Mouse (Mus musculus) brain, embryonic 14.5 days (tissue): Measurements from ENCODE around the gene Kctd4.

Source experiments
- CTCF ChIP-seq: fragments of 200-500 bp; IDR thresholded peaks from 2 replicates; pipeline ENCODE4 v1.5.1; 2012; ENCODE audit warnings: inconsistent platforms, mild to moderate bottlenecking, moderate library complexity, borderline replicate concordance; ENCODE audit not compliant: insufficient read depth, insufficient read length; ENCODE audit errors: extremely low read depth
- POLR2A ChIP-seq: fragments of 200-500 bp; IDR thresholded peaks from 2 replicates; pipeline ENCODE4 v1.6.1; 2012; ENCODE audit warnings: mild to moderate bottlenecking, inconsistent platforms, borderline replicate concordance; ENCODE audit not compliant: poor library complexity, insufficient read depth, insufficient read length, severe bottlenecking; ENCODE audit errors: extremely low read depth

GRCm38 (mm10) chr14:75998082-75998481 lies 43.3 kb downstream of the Kctd4 start:
- TF ChIP-seq CTCF = no peak
- no peak for TF ChIP-seq POLR2A
